Mouse (Mus musculus) kidney, postnatal 0 days (tissue): Measurements from ENCODE around the gene Sh3bp4. TPM values are rescaled to one million over a fixed set of nuclear protein-coding genes. Genes with fewer than 3 reads are reported as not detected.

ENCODE experiments used
- ATAC-seq: fragments of 200-750 bp; cut with Nextera tagmentation; replicated peaks from 2 replicates; pipeline ENCODE4 v1.8.0; 2017; ENCODE audit warnings: low read depth, moderate number of reproducible peaks, moderate TSS enrichment, moderate library complexity; ENCODE audit not compliant: low FRiP score
- DNase-seq: peaks from one replicate; pipeline ENCODE4 v3.0.0-alpha.2; 2016; ENCODE audit warnings: low spot score
- H3K27ac ChIP-seq: fragments of 300-500 bp; sonication (generic); 2 replicates; pipeline ENCODE4 v1.5.1; 2014; ENCODE audit warnings: mild to moderate bottlenecking
- H3K27me3 ChIP-seq: fragments of 300-500 bp; sonication (generic); 2 replicates; pipeline ENCODE4 v1.6.1; 2014; ENCODE audit warnings: low read length, mixed read lengths; ENCODE audit not compliant: insufficient read depth
- H3K36me3 ChIP-seq: fragments of 300-500 bp; sonication (generic); 2 replicates; pipeline ENCODE4 v1.6.1; 2014; ENCODE audit warnings: low read length, mixed read lengths; ENCODE audit not compliant: insufficient read depth
- H3K4me1 ChIP-seq: fragments of 300-500 bp; sonication (generic); replicated peaks from 2 replicates; pipeline ENCODE4 v1.6.1; 2014; ENCODE audit warnings: antibody characterized with exemption, low read length, mixed read lengths; ENCODE audit not compliant: insufficient read depth
- H3K4me2 ChIP-seq: fragments of 300-500 bp; sonication (generic); 2 replicates; pipeline ENCODE4 v1.6.1; 2014; ENCODE audit warnings: mild to moderate bottlenecking, low read length, moderate library complexity, mixed read lengths
- H3K4me3 ChIP-seq: fragments of 300-500 bp; sonication (generic); replicated peaks from 2 replicates; pipeline ENCODE4 v1.5.1; 2014; ENCODE audit warnings: low read depth, low read length
- H3K9ac ChIP-seq: fragments of 300-500 bp; sonication (generic); 2 replicates; pipeline ENCODE4 v1.6.1; 2014; ENCODE audit warnings: low read depth, low read length
- H3K9me3 ChIP-seq: fragments of 300-500 bp; sonication (generic); replicated peaks from 2 replicates; pipeline ENCODE4 v1.6.1; 2016; ENCODE audit warnings: low read length, inconsistent platforms, mixed read lengths
- CTCF ChIP-seq: IDR thresholded peaks from 2 replicates; pipeline ENCODE4 v1.5.1; 2016; ENCODE audit warnings: antibody characterized with exemption, low read depth, mild to moderate bottlenecking, moderate library complexity
- WGBS: fragments of 180-500 bp; shearing (Covaris S2); extraction: QIAGEN DNeasy Blood & Tissue Kit; methylation state at CpG from one replicate; pipeline ENCODE4 v1.1.7; 2014; 5-methylcytosine and 5-hydroxymethylcytosine counted together
- polyA plus RNA-seq: library from polyadenylated mRNA; unstranded; fragments of >200 nt; fragmentation: Nextera tagmentation; extraction: Ambion mirVana; gene quantifications from 2 replicates; pipeline ENCODE4 v1.2.1, GENCODE M21; 2015

Gene Sh3bp4
- polyA plus RNA-seq, 1 experiment from 2014 or later, result 22.7 TPM

- ATAC-seq (peak; percentile 40; the same call in 1 of the 2 replicates), DNase-seq (no peak)
- no peak overlapping the region for H3K4me2 ChIP-seq
- 33% methylated on average over 14 of the region's 14 CpGs for WGBS
- H3K9ac ChIP-seq, result no peak overlapping the region
- no peak overlapping the region for H3K4me3 ChIP-seq
- no peaks in the 10 kb centered on the region for H3K9me3 ChIP-seq
- no peaks in the 10 kb centered on the region for H3K27me3 ChIP-seq
- peak overlapping the region; percentile 13; the same call in 1 of the 2 replicates for H3K27ac ChIP-seq
- no peaks in the 10 kb centered on the region for H3K36me3 ChIP-seq
- H3K4me1 ChIP-seq, result peaks cover 39% of the 10 kb centered on the region
- TF ChIP-seq CTCF, result no peak
Observed at GRCm38 (mm10) chr1:89095642-89096424, 25.6 kb downstream of the Sh3bp4 start.

- Histone ChIP-seq H3K27ac (peak overlapping the region; percentile 57; the same call in 1 of the 2 replicates), H3K27me3 (no peaks in the 10 kb centered on the region), H3K4me2 (no peak overlapping the region), H3K9ac (peak overlapping the region; percentile 27; the same call in 1 of the 2 replicates), H3K4me1 (peaks cover 45% of the 10 kb centered on the region), H3K9me3 (no peaks in the 10 kb centered on the region), H3K4me3 (no peak overlapping the region), H3K36me3 (no peaks in the 10 kb centered on the region)
- WGBS, result 50% methylated on average over 13 of the region's 15 CpGs
- TF ChIP-seq CTCF, result no peak
- ATAC-seq, result no peak
- DNase-seq, result no peak
Observed at GRCm38 (mm10) chr1:89102231-89103003, 32.2 kb downstream of the Sh3bp4 start.

GRCm38 (mm10) chr1:89103004-89103263, 32.7 kb downstream of the Sh3bp4 start:
- no peak overlapping the region for H3K4me2 ChIP-seq
- no peaks in the 10 kb centered on the region for H3K36me3 ChIP-seq
- H3K4me1 ChIP-seq, result peaks cover 50% of the 10 kb centered on the region
- no peak overlapping the region for H3K4me3 ChIP-seq
- no peak for DNase-seq
- peak overlapping the region; percentile 60; the same call in 1 of the 2 replicates for H3K27ac ChIP-seq
- WGBS, result 28% methylated on average over 3 of the region's 3 CpGs
- no peaks in the 10 kb centered on the region for H3K27me3 ChIP-seq
- H3K9me3 ChIP-seq, result no peaks in the 10 kb centered on the region
- ATAC-seq, result no peak
- TF ChIP-seq CTCF, result no peak
- H3K9ac ChIP-seq, result no peak overlapping the region

GRCm38 (mm10) chr1:89103505-89103904, 33.3 kb downstream of the Sh3bp4 start:
- Histone ChIP-seq H3K27me3 (no peaks in the 10 kb centered on the region), H3K36me3 (no peaks in the 10 kb centered on the region), H3K27ac (peak overlapping the region; percentile 60), H3K4me3 (no peak overlapping the region), H3K4me2 (no peak overlapping the region), H3K9ac (no peak overlapping the region), H3K9me3 (no peaks in the 10 kb centered on the region), H3K4me1 (peaks cover 55% of the 10 kb centered on the region)
- WGBS, result 78% methylated on average over 12 of the region's 12 CpGs
- no peak for ATAC-seq
- DNase-seq, result no peak
- TF ChIP-seq CTCF, result no peak

GRCm38 (mm10) chr1:89104066-89104765, 34.0 kb downstream of the Sh3bp4 start:
- Histone ChIP-seq H3K27me3 (no peaks in the 10 kb centered on the region), H3K4me3 (no peak overlapping the region), H3K27ac (peak overlapping the region; percentile 60; the same call in 1 of the 2 replicates), H3K4me1 (peaks cover 62% of the 10 kb centered on the region), H3K36me3 (no peaks in the 10 kb centered on the region), H3K4me2 (no peak overlapping the region), H3K9ac (peak overlapping the region; percentile 5; the same call in 1 of the 2 replicates), H3K9me3 (no peaks in the 10 kb centered on the region)
- no peak for DNase-seq
- TF ChIP-seq CTCF, result no peak
- WGBS, result 51% methylated on average over 13 of the region's 13 CpGs
- ATAC-seq, result 0 out of 2 replicates have a peak, but pooled peaks have one; percentile 12
